Mouse (Mus musculus): Measurements from ENCODE around the gene Hdac7.

Gene Hdac7

GRCm38 (mm10) chr15:97854551-97854950, 10.2 kb upstream of the Hdac7 start:
- DNase-seq (ENCODE audit: low spot score) = no peak

GRCm38 (mm10) chr15:97854059-97854458, 9.8 kb upstream of the Hdac7 start:
- no peak for DNase-seq (ENCODE audit: low spot score)

DNA sequence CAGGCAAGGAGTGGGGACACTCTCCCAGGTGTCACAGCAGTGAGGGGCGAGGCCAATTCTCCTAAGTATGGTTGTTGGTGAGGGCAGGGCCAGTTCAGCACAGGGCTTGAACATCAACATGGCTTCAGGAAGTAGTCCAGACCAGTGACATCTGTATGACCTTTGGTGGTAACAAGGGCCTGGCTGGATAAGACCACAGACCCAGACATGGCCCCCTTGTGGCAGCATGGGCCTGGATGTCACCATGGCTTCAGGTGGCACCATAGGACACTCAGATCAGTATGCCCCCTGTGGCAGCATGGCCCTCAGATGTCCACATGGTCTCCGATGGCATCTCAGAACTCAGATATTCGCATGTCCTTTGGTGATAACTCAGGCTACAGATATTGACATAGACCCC, 8.0 kb upstream of the Hdac7 start:
- no peak for DNase-seq (ENCODE audit: low spot score)

- no peak for DNase-seq (ENCODE audit: low spot score)
Measured at GRCm38 (mm10) chr15:97851011-97851410, 6.7 kb upstream of the Hdac7 start.

GRCm38 (mm10) chr15:97850441-97850840, 6.1 kb upstream of the Hdac7 start:
- peak; percentile 33 for DNase-seq (ENCODE audit: low spot score)

- DNase-seq (ENCODE audit: low spot score) = peak; percentile 95
Measured at GRCm38 (mm10) chr15:97849116-97849911, 5.0 kb upstream of the Hdac7 start.

GRCm38 (mm10) chr15:97847866-97848265, 3.6 kb upstream of the Hdac7 start:
- DNase-seq (ENCODE audit: low spot score) = no peak

DNA sequence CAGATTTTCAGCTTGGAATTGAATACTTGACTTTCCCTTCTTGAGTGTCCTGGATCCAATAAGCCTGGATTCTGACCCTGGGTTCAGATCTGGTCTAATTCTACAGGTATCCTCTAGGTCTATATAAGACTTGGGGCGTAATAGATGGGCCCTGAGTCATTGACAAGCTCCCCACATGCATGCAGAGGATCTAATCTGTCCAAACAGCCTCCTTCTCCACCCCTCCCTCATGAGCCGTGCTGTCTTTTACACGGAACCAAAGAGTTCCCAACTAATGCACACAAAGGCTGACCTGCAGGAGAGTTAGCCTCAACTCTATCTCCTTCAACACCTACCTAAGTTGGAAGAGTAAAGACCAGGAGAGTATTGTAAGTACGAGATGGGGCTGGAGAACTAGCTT, 3.0 kb upstream of the Hdac7 start:
- no peak for DNase-seq (ENCODE audit: low spot score)

DNA sequence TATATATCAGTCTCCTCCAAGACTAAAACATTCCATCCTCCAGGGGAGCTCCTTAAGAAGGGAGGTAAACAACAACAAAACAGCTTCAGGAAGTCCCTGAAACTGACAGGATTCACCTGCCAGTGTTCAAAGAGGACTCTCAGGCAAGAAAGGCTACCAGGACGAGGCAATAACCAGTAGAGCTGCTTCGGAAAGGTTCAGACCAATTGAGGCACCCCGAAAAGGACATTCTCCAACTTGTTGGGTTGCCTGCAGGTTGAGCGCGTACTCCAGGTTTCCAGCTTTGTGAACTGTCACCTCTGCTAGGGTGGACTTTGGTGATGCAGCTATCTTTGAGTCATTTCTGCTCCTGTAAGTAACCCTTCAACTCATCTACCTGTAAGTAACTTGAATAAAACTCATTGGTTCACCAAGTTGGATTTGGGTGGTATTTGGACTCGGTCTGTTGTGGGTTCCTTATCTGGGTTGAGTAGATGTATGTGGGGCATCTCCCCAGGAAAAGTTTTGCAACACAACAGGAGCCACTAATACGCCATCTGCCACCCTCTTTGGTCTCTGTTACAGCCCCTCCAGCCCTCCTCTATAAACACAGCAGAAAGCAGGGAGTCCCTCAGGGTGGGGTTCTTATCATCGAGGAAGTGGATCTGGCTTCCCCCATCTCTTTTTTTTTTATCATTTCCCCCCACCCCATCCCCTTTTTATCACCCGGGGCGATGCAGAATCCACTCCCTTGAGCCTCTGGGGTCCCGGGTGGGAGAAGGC, 2.0 kb upstream of the Hdac7 start:
- DNase-seq (ENCODE audit: low spot score) = no peak

DNA sequence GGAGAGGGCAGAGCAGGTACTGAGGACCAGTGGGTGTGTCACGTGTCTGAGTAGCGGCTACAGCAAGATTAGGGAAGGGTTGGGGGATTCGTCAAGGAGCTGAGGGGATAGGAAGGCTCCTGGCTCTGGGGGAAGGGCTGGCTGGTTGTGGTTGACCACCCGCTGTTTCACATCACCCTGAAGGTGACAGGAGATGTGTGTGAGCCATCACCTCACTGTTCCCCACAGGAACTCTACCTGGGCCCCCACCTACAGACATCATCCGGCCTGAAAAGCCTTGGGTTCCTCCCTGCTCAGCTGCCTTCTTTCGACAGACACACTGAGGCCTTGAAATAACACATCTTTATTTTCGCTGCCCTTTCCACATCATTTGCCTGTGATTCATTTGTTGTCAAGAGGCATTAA, 1.1 kb downstream of the Hdac7 start:
- no peak for DNase-seq (ENCODE audit: low spot score)

GRCm38 (mm10) chr15:97842058-97842457, 2.2 kb downstream of the Hdac7 start:
- no peak for DNase-seq (ENCODE audit: low spot score)

DNA sequence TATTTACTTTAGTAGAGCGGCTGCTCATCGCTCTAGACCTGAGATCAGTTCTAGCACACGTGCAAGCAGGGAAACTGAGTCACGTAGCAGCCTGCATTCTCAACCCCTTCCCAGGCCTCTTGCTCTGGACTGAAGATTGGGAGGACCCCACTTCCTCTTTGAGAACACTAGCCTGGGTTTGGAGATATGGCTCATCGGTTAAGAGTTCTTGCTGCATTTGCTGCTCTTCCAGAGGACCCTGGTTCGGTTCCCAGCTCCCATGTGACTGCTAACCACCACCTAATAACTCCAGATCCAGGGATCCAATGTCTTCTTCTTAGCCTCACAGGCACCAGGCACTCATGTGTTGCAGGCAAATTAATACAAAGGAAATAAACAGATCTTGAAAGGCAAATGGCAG, 2.9 kb downstream of the Hdac7 start:
- no peak for DNase-seq (ENCODE audit: low spot score)

- DNase-seq (ENCODE audit: low spot score) = no peak
Measured at GRCm38 (mm10) chr15:97840781-97841180, 3.5 kb downstream of the Hdac7 start.

GRCm38 (mm10) chr15:97839991-97840455, 4.3 kb downstream of the Hdac7 start:
- no peak for DNase-seq (ENCODE audit: low spot score)

- DNase-seq (ENCODE audit: low spot score) = no peak
Measured at GRCm38 (mm10) chr15:97839473-97839872, 4.8 kb downstream of the Hdac7 start.

DNA sequence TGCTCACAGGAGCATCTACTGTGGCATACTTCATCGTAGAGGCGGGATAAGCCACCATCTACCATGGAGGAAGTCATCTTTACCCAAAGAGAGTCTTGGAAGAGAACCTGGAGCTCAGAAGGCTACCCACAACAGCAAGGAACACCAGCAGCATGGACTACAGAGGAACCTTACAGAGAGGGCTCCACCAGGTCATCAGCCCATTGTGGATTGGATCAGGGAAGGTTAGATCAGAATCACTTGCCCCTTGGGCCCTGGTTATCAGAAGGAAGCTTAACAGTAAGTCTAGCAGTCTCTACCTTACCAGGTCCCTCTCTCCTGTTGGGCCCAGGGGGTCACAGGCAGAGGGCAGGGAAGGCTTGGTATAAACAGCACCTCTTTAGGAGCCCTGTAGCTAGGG, 5.3 kb downstream of the Hdac7 start:
- DNase-seq (ENCODE audit: low spot score) = no peak

DNA sequence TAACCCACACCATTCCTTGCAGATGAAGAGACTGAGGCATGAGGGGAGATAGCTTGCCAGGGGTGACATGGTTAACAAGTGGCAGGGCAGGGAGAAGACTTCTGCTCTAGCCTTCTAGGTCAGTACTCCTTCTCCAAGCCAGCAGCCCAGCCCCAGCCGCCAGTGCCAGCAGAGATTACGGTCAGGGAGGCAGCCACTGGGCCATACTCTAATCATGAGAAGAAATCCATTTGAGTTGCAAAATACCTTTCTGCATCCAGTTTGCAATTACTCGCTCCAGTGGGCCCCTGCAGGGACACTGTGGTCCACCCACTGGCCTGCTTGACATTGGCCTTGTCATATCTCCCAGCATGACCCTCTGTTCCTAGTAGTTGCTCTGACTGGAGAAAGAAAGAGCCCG, 5.9 kb downstream of the Hdac7 start:
- DNase-seq (ENCODE audit: low spot score) = no peak

DNA sequence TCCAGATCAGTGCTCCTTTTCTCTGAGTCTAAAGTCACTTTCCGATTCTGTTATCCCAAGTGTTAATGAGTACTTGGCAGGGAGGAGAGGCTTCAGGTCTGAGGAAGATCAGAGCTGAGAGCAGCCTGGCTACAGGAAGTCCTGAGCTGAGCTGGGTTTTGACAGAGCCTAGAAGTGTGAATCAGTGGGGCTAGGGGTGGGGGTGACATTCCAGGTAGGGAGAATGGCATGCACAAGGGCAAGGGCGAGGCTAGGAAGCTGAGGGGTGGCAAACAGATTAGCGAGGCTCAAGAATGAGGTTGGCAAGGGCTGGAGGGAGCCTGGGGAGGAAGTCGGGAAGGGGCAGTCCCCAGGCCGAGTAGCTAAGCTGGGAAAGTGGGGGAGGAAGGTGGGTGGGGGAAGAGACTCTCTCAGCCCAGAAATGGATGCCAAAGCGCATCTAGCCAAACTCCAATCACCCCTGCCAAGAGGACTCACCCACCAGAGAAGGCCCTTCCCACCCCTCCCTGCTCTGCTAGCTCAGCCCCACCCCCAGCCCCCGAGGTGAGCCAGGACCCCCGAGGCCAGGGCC, 6.7 kb downstream of the Hdac7 start:
- DNase-seq (ENCODE audit: low spot score) = no peak

- no peak for DNase-seq (ENCODE audit: low spot score)
Measured at GRCm38 (mm10) chr15:97836894-97837247, 7.4 kb downstream of the Hdac7 start.

DNA sequence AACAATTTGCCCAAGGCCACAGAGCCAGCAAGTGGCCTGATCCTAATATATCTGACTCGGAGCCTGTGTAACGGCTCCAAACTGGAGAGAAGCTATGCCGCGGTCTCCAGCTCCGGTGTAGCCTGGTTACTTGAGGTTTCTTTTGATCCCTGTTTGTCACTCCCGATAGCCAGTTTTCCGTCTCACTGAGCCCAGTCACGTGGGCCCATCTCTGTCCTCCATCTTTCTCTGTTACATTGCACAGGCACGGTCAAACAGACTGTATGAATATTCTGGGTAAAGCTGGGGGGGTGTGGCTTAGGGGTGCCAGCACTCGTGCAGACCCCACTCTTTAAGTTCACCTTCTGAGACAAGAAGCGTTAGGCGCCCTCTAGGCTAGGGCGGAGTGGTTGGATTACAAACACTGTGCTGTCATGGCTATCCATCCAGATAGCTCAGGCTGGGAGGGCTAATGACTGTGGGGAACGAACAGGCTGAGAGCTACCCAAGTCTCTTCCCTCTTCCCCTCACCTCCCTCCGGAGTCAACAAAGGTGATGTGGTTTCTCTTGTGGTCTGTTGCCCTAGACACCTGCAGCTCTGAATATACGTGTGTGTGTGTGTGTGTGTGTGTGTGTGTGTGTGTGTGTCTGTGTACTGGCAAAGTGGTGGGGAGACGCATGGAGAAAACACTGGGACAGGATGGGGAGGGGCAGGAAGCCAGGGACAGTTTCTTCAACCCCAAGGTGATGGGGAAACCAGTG, 8.0 kb downstream of the Hdac7 start:
- DNase-seq (ENCODE audit: low spot score) = no peak

- no peak for DNase-seq (ENCODE audit: low spot score)
Measured at GRCm38 (mm10) chr15:97832764-97833479, 11.4 kb downstream of the Hdac7 start.
